Mouse (Mus musculus) monocyte, adult 5-6 weeks (primary cell): Measurements from ENCODE around the gene Agr2. TPM values are rescaled to one million over a fixed set of nuclear protein-coding genes. Genes with fewer than 3 reads are reported as not detected.

Source experiments
- ATAC-seq: fragments of 153-309, 156-312 bp; replicated peaks from 2 replicates; pipeline ENCODE4 v1.8.0; 2017; ENCODE audit warnings: mild to moderate bottlenecking; ENCODE audit not compliant: low TSS enrichment, insufficient number of reproducible peaks, severe bottlenecking, poor library complexity, low FRiP score
- total RNA-seq: library from RNA; stranded (forward); fragments of 200-1000, 200-491, 200-594 nt; gene quantifications from 3 replicates; pipeline ENCODE4 v1.2.3, GENCODE M21; 2017

Agr2 gene
- total RNA-seq, 1 experiment from 2014 or later = not detected

- ATAC-seq = no peak
These were observed 26.9 kb downstream of the Agr2 start for GRCm38 (mm10) chr12:36019572-36019971.

GRCm38 (mm10) chr12:36020081-36020480 is 27.4 kb downstream of the Agr2 start:
- no peak for ATAC-seq

- ATAC-seq = no peak
These were observed 28.0 kb downstream of the Agr2 start for GRCm38 (mm10) chr12:36020710-36021109.

- ATAC-seq = no peak
These were observed 33.4 kb downstream of the Agr2 start for GRCm38 (mm10) chr12:36026126-36026525.

- ATAC-seq = no peak
These were observed 34.5 kb downstream of the Agr2 start for GRCm38 (mm10) chr12:36027171-36027570.

- peak; percentile 62; the same call in 1 of the 2 replicates for ATAC-seq
These were observed 36.4 kb downstream of the Agr2 start for GRCm38 (mm10) chr12:36028968-36029645.

- no peak for ATAC-seq
These were observed 37.0 kb downstream of the Agr2 start for GRCm38 (mm10) chr12:36029687-36030086.

- ATAC-seq = 0 out of 2 replicates have a peak, but pooled peaks have one; percentile 29
These were observed 38.1 kb downstream of the Agr2 start for GRCm38 (mm10) chr12:36030660-36031363.

GRCm38 (mm10) chr12:36032419-36032818 is 39.7 kb downstream of the Agr2 start:
- ATAC-seq = no peak

GRCm38 (mm10) chr12:36035501-36035900 is 42.8 kb downstream of the Agr2 start:
- no peak for ATAC-seq

- ATAC-seq = no peak
These were observed 43.4 kb downstream of the Agr2 start for GRCm38 (mm10) chr12:36036121-36036520.

- ATAC-seq = peak; percentile 49
These were observed 44.1 kb downstream of the Agr2 start for GRCm38 (mm10) chr12:36036776-36037175.

GRCm38 (mm10) chr12:36039541-36040084 is 46.9 kb downstream of the Agr2 start:
- peak; percentile 75 for ATAC-seq

GRCm38 (mm10) chr12:36040571-36041280 is 48.0 kb downstream of the Agr2 start:
- ATAC-seq = no peak

GRCm38 (mm10) chr12:36041281-36041589 is 48.5 kb downstream of the Agr2 start:
- ATAC-seq = no peak

- ATAC-seq = 0 out of 2 replicates have a peak, but pooled peaks have one; percentile 5
These were observed 49.1 kb downstream of the Agr2 start for GRCm38 (mm10) chr12:36041703-36042347.

- peak; percentile 66 for ATAC-seq
These were observed 49.7 kb downstream of the Agr2 start, which contains the start of gene Tspan13 for GRCm38 (mm10) chr12:36042348-36042778. Gene Tspan13, minus strand, starts transcription at chr12:36042500.

GRCm38 (mm10) chr12:36044691-36045090 is 52.0 kb downstream of the Agr2 start:
- ATAC-seq = no peak

GRCm38 (mm10) chr12:36046196-36046595 is 53.5 kb downstream of the Agr2 start:
- ATAC-seq = no peak
